Mouse (Mus musculus) G1E (cell line): ENCODE results near the gene Psma3. TPM values are rescaled to one million over a fixed set of nuclear protein-coding genes. Genes with fewer than 3 reads are reported as not detected.

Source experiments
- ATAC-seq: 2 replicates; pipeline ENCODE4 v1.8.0; 2016; ENCODE audit warnings: mild to moderate bottlenecking; ENCODE audit not compliant: insufficient number of reproducible peaks, poor library complexity, low FRiP score, severe bottlenecking; ENCODE audit errors: extremely low read depth
- DNase-seq: peaks from one replicate; pipeline ENCODE4 v3.0.0; 2012; ENCODE audit warnings: low spot score
- H3K27me3 ChIP-seq: 2 replicates; pipeline ENCODE4 v1.6.1; 2012; ENCODE audit warnings: mild to moderate bottlenecking, low read length, inconsistent platforms; ENCODE audit not compliant: insufficient read depth
- H3K36me3 ChIP-seq: replicated peaks from 2 replicates; pipeline ENCODE3; 2012; ENCODE audit warnings: mild to moderate bottlenecking, inconsistent platforms
- H3K4me1 ChIP-seq: 2 replicates; pipeline ENCODE4 v1.6.1; 2012; ENCODE audit warnings: low read depth, low read length, inconsistent platforms, mixed read lengths; ENCODE audit not compliant: insufficient read depth
- H3K4me3 ChIP-seq: 2 replicates; pipeline ENCODE4 v1.5.1; 2012; ENCODE audit warnings: low read depth, mild to moderate bottlenecking, inconsistent platforms, low read length, moderate library complexity, mixed read lengths
- H3K9me3 ChIP-seq: replicated peaks from 2 replicates; pipeline ENCODE4 v1.6.1; 2012; ENCODE audit warnings: inconsistent platforms
- CTCF ChIP-seq: IDR thresholded peaks from 2 replicates; pipeline ENCODE4 v1.5.1; 2012; ENCODE audit warnings: low read depth, low read length, inconsistent platforms, mixed read lengths
- GATA1 ChIP-seq: IDR thresholded peaks from 2 replicates; pipeline ENCODE4 v1.6.1; 2012; ENCODE audit warnings: borderline replicate concordance, low read length, inconsistent platforms, mixed read lengths
- GATA2 ChIP-seq: IDR thresholded peaks from 2 replicates; pipeline ENCODE4 v1.6.1; 2012; ENCODE audit warnings: low read depth, low read length, inconsistent platforms, borderline replicate concordance
- POLR2AphosphoS5 ChIP-seq: IDR thresholded peaks from 2 replicates; pipeline ENCODE4 v1.6.1; 2012; ENCODE audit warnings: low read depth, low read length, inconsistent platforms; ENCODE audit not compliant: insufficient replicate concordance
- TAL1 ChIP-seq: conservative IDR thresholded peaks from 2 replicates; pipeline ENCODE4 v1.6.1; 2012; ENCODE audit warnings: low read depth, low read length, inconsistent platforms, mixed read lengths
- polyA plus RNA-seq: library from polyadenylated mRNA; stranded (reverse); fragments of >175 nt; gene quantifications from 2 replicates; pipeline ENCODE4 v1.2.3, GENCODE M21; 2012
- total RNA-seq, 2 experiments: library from RNA; stranded (forward) in 1 of 2; stranded (reverse) in 1 of 2; fragments of 200-1000 nt in 1 of 2; fragments of >200 nt in 1 of 2; fragmentation: Nextera tagmentation in 1 of 2; gene quantifications; 2 replicates each; pipeline ENCODE4 v1.2.3; 2014 to 2017

Gene Psma3
- total and polyA plus RNA-seq, 3 experiments = 25.5 to 392 (median 183) TPM

GRCm38 (mm10) chr12:71009769-71010168, 35.3 kb downstream of the Psma3 start:
- H3K4me3 ChIP-seq = no peak overlapping the region
- TF ChIP-seq POLR2AphosphoS5 (no peak), TAL1 (no peak), GATA2 (no peak), GATA1 (no peak), CTCF (no peak)
- H3K4me1 ChIP-seq = peaks cover 31% of the 10 kb centered on the region
- no peaks in the 10 kb centered on the region for H3K27me3 ChIP-seq
- DNase-seq = no peak
- H3K36me3 ChIP-seq = peaks cover 77% of the 10 kb centered on the region
- no peaks in the 10 kb centered on the region for H3K9me3 ChIP-seq
- ATAC-seq = no peak

GRCm38 (mm10) chr12:71014845-71015362, 40.5 kb downstream of the Psma3 start:
- Histone ChIP-seq H3K4me1 (peaks cover 35% of the 10 kb centered on the region), H3K27me3 (no peaks in the 10 kb centered on the region), H3K4me3 (peak overlapping the region; percentile 84), H3K36me3 (peaks cover 44% of the 10 kb centered on the region), H3K9me3 (no peaks in the 10 kb centered on the region)
- TF ChIP-seq POLR2AphosphoS5 (no peak), TAL1 (no peak), GATA2 (no peak), GATA1 (no peak), CTCF (no peak)
- peak; percentile 79 for DNase-seq
- peak; percentile 11; the same call in 1 of the 2 replicates for ATAC-seq

- Histone ChIP-seq H3K27me3 (no peaks in the 10 kb centered on the region), H3K4me3 (peak within 1 kb of the TSS; percentile 84), H3K9me3 (no peaks in the 10 kb centered on the region), H3K36me3 (peaks cover 44% of the 10 kb centered on the region), H3K4me1 (peaks cover 35% of the 10 kb centered on the region)
- ATAC-seq (peak; percentile 97), DNase-seq (peak; percentile 100)
- TF ChIP-seq GATA1 = no peak
- no peak for TF ChIP-seq TAL1
- TF ChIP-seq CTCF = no peak
- no peak for TF ChIP-seq POLR2AphosphoS5
- no peak for TF ChIP-seq GATA2
These were observed 41.2 kb downstream of the Psma3 start, which contains the start of gene Arid4a for GRCm38 (mm10) chr12:71015363-71016210. Gene Arid4a (plus strand): TSS chr12:71015990.

GRCm38 (mm10) chr12:71016211-71016502, 41.7 kb downstream of the Psma3 start:
- ATAC-seq = no peak

GRCm38 (mm10) chr12:71016503-71017241, 42.3 kb downstream of the Psma3 start:
- H3K36me3 ChIP-seq = peaks cover 52% of the 10 kb centered on the region
- DNase-seq = peak; percentile 76

More at GRCm38 (mm10) chr12:71016211-71016502, 41.7 kb downstream of the Psma3 start:
- H3K27me3 ChIP-seq = no peaks in the 10 kb centered on the region
- TF ChIP-seq GATA2 (no peak), CTCF (no peak)
- peak; percentile 56 for DNase-seq
- no peaks in the 10 kb centered on the region for H3K9me3 ChIP-seq
- H3K36me3 ChIP-seq = peaks cover 48% of the 10 kb centered on the region
- H3K4me1 ChIP-seq = peaks cover 35% of the 10 kb centered on the region
- peak overlapping the region; percentile 84 for H3K4me3 ChIP-seq

GRCm38 (mm10) chr12:71017242-71017571, 42.8 kb downstream of the Psma3 start:
- no peaks in the 10 kb centered on the region for H3K27me3 ChIP-seq
- DNase-seq = no peak
- peaks cover 29% of the 10 kb centered on the region for H3K4me1 ChIP-seq
- H3K9me3 ChIP-seq = no peaks in the 10 kb centered on the region
- TF ChIP-seq TAL1 = no peak
- TF ChIP-seq POLR2AphosphoS5 = no peak
- no peak for TF ChIP-seq GATA2
- TF ChIP-seq CTCF = no peak
- TF ChIP-seq GATA1 = no peak
- peak overlapping the region; percentile 84 for H3K4me3 ChIP-seq
- ATAC-seq = no peak
- peaks cover 51% of the 10 kb centered on the region for H3K36me3 ChIP-seq

More at GRCm38 (mm10) chr12:71016503-71017241, 42.3 kb downstream of the Psma3 start:
- H3K4me3 ChIP-seq = peak overlapping the region; percentile 84
- peaks cover 35% of the 10 kb centered on the region for H3K4me1 ChIP-seq
- no peaks in the 10 kb centered on the region for H3K27me3 ChIP-seq
- TF ChIP-seq CTCF (no peak), GATA1 (no peak), POLR2AphosphoS5 (no peak), GATA2 (no peak), TAL1 (no peak)
- ATAC-seq = no peak
- no peaks in the 10 kb centered on the region for H3K9me3 ChIP-seq
